Mouse (Mus musculus) myocyte (in vitro differentiated cells): ENCODE results near the gene Plpp7.

Source experiments
- POLR2A ChIP-seq: IDR thresholded peaks from one replicate; pipeline ENCODE4 v1.6.1; 2011; ENCODE audit warnings: low read depth, mild to moderate bottlenecking, control low read depth, moderate library complexity; ENCODE audit not compliant: insufficient read length
- SRF ChIP-seq: IDR thresholded peaks from one replicate; pipeline ENCODE4 v1.6.1; 2011; ENCODE audit warnings: low read depth; ENCODE audit not compliant: control insufficient read depth, insufficient read length

- no peak for TF ChIP-seq SRF
- no peak for TF ChIP-seq POLR2A
These were observed 10.6 kb downstream of the Plpp7 start for GRCm38 (mm10) chr2:32105930-32106329.
